Mouse (Mus musculus) left cerebral cortex, adult 18-20 months (tissue): ENCODE measurements at regions not wholly inside any gene's neighbourhood (a gene's known extent, or its start where the extent isn't known, plus 50 kb on each side); places are given as distances from the start of the nearest gene placed in this dataset.

ENCODE experiments used
- DNase-seq, 2 experiments: peaks; one replicate each; pipeline ENCODE4 v3.0.0; 2021 to 2022; ENCODE audit warnings: low spot score in 2 of 2, mixed read lengths in 1 of 2

DNA sequence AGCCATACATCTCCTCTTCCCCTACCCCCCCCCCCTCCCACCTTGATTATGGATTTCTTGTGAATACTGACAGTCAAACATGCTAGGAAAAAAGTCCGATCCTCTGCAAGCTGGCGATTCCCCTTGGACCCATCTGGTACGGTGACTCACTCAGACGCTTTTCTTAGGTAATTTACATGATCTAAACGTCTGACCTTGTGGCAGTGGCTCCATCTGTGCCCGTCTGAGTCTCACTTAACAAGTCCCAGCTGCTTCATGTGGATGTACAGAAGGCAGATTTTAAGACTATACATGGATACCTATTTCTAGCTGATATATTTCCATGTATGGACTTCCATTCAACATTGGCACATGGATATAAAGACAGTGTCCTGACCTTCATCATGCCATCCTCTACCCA lies 481.0 kb downstream of the Lipi start:
- DNase-seq, result peak in 1 of 2 experiments; percentile 35

DNA sequence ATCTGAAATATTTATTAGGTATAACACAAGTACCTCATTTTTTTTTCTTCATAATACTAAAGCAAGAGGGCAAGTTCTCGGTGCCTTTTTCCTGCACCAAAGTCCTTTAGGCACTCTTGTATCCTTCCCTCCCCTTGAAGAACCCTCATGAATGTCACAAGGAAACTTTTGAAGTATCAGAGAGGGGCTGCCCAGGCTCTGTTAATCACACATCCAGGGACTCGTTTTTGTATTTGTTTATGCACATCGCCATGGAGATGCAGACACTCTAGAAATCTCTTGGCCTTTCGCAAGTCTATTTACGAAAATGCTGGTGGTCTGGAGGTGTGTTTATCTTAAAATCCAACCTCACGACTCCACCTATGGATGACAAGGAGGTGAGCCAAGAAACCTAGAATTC lies 492.7 kb downstream of the Lipi start:
- DNase-seq, result no peak

DNA sequence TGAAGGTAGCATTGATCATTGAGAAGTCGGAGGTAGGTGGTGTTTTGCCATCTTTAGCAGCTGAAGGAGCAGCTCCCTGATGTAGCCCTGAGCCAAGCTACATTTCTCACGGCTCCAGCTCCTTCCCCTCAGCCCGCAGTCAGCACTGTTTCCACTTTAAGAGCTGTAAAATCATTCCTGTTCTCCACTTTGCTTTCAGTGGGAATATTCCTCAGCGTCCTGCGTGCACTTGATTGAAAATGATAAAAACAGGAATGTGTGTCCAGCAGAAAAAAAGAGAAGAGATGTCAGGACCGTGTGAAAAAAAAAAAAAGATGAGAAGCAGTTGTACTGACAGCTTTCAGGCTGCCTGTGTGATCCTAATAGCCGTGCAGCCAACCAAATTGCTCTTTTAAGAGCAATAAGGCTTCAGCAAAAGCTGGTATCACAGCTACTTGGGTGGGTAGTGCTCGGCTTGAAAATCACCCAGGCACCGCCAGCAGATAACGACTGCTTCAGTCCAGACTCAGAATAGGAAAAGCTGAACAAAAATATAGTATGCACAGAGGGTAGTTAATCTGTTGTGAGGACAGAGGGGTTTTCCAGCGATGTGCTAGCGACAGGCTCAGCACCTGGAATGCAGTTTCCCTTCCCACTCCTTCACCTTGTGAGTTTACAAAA lies 493.3 kb downstream of the Lipi start:
- DNase-seq, result peak in 1 of 2 experiments; percentile 39

DNA sequence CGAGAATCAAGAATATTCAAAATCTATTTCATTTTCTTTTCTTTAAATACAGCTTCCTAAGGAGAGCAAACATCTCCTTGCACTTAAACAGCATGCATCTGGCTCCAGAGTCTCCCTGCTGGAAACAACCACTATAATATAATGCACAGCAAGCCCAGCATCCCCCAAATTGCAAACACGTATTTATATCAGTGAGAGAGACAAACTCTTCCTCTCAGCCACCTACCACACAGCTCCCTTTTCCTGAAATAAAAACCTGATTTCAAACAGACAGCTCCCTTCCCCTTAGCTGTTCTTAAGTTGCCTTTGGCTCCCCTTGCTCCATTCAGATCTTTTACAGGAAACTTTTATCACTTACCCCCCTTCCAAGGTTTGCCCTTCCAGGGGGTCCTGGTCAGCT lies 493.9 kb downstream of the Lipi start:
- peak in 1 of 2 experiments; percentile 25 for DNase-seq

DNA sequence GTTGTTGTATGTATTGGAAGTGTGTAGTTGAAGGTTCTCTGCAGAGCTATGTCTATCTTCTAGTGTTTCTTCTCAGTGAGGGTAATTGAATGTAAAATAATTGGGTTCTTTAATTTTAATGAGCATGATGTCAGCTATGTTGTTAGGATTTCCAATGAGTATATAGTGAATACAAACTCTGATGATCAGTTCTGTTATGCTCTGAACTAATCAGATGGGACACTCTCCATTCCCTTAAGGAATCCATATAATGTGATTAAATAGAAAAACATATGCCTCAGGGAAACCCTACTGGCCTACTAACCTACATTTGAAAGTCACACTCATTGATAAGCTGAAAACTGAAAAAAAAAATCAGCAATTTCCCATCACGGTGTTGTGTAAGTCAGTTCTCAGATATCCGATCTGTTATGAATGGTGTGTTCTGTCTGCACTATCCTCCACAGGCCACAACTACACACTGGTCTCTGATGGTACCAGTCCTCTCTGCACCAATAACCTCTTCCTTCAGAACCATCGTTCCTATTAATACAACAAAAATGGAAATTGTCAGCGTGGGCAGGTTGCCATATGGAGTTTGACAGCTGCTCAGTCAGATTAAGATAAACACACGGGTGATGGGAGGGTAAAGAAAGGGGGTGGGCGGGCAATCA lies 496.4 kb downstream of the Lipi start:
- peak in 1 of 2 experiments; percentile 44 for DNase-seq

DNA sequence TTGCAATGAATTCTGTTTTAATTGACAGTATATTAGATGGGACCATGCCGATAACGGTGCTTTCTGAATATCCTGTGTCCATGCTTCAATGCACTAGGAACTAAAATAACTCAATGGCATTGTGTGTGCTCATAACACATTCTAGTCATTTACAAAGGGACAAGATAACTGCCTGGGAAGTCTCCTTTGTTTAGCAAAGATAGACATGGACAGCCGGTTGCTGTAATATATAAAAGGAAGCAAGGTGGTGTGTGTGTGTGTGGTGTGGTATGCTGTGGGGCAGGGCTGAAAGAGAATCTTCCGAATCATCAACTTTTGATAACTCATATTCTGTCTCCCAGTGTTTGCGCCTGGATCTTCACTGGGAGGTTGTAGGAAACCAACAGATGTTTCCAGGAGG lies 497.2 kb downstream of the Lipi start:
- no peak for DNase-seq

DNA sequence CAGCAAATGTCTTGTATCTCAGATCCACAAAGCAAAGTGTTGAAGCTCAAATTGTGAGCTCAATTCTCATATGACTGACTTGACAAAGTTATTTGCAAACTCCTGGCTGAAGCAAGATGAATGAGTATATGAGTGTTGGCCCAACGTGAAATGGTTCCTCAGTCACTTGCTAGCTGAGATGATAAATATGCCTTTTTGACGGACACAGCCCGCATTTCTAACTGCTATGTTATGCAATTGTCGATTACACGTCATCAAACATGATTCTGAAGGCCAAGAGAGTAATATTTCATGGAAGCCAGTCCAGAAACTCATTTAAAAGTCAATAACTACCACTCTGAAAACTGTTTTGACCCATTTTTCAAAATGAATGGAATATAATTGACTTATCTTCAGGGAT lies 520.6 kb downstream of the Lipi start:
- no peak for DNase-seq

DNA sequence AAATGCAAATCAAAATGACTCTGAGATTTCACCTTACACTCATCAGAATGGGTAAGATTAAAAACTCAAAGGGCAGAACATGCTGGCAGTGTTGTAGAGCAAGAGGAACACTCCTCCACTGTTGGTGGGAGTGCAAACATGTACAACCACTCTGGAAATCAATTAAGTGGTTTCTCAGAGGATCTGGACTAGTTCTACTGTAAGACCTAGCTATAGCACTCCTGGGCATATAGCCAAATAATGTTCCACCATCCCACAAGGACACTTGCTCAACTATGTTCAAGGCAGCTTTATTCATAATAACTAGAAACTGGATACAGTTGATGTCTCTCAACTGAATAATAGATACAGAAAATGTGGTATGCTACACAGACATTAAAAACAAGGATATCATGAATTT lies 532.9 kb downstream of the Lipi start:
- DNase-seq, result no peak

DNA sequence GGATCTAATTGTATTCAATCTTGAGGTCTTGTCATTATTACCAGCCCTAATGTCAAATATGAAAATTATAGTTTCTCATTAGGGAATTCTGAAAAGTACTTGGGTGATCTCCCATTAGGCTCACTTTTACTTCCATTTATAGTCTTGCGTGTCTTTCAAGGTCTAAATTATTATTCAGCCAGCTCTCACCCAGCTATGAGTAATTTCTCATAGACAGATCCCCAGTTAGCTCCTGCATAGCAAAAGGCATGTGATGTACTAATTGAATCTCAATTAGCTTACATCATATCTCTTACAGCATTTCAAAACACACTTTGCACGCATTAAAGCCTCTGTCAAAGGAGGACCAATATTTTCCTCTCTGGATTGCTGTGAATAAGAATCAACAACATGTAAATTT lies 539.9 kb downstream of the Lipi start:
- DNase-seq, result no peak
